Mouse (Mus musculus) liver, postnatal 0 days (tissue): Measurements from ENCODE around the gene Frmd6. TPM values are rescaled to one million over a fixed set of nuclear protein-coding genes. Genes with fewer than 3 reads are reported as not detected.

Experiments used
- ATAC-seq: fragments of 200-750 bp; cut with Nextera tagmentation; 2 replicates; pipeline ENCODE4 v1.8.0; 2017; ENCODE audit warnings: mild to moderate bottlenecking, moderate library complexity
- DNase-seq: peaks from one replicate; pipeline ENCODE4 v3.0.0-alpha.2; 2016
- H3K27ac ChIP-seq: fragments of 300-500 bp; sonication (generic); 2 replicates; pipeline ENCODE4 v1.5.1; 2014; ENCODE audit warnings: antibody characterized with exemption, moderate library complexity, mild to moderate bottlenecking, low read depth
- H3K27me3 ChIP-seq: fragments of 300-500 bp; sonication (generic); 2 replicates; pipeline ENCODE4 v1.6.1; 2014; ENCODE audit warnings: low read length, control low read depth, mixed read lengths; ENCODE audit not compliant: insufficient read depth
- H3K36me3 ChIP-seq: fragments of 300-500 bp; sonication (generic); replicated peaks from 2 replicates; pipeline ENCODE4 v1.6.1; 2014; ENCODE audit warnings: mild to moderate bottlenecking, control low read depth, low read length, moderate library complexity, mixed read lengths; ENCODE audit not compliant: insufficient read depth
- H3K4me1 ChIP-seq: fragments of 300-500 bp; sonication (generic); 2 replicates; pipeline ENCODE4 v1.6.1; 2014; ENCODE audit warnings: antibody characterized with exemption, mild to moderate bottlenecking, control low read depth; ENCODE audit not compliant: insufficient read depth
- H3K4me2 ChIP-seq: fragments of 300-500 bp; sonication (generic); 2 replicates; pipeline ENCODE4 v1.6.1; 2014; ENCODE audit warnings: low read depth, mild to moderate bottlenecking, low read length, moderate library complexity, mixed read lengths
- H3K4me3 ChIP-seq: fragments of 300-500 bp; sonication (generic); 2 replicates; pipeline ENCODE4 v1.5.1; 2014; ENCODE audit warnings: low read depth, low read length
- H3K9ac ChIP-seq: fragments of 300-500 bp; sonication (generic); replicated peaks from 2 replicates; pipeline ENCODE4 v1.6.1; 2014; ENCODE audit warnings: mild to moderate bottlenecking, moderate library complexity
- H3K9me3 ChIP-seq: fragments of 300-500 bp; sonication (generic); 2 replicates; pipeline ENCODE4 v1.6.1; 2016; ENCODE audit warnings: mild to moderate bottlenecking, control low read depth, low read length, mixed read lengths
- CTCF ChIP-seq: sonication (generic); IDR thresholded peaks from 2 replicates; pipeline ENCODE4 v1.5.1; 2016; ENCODE audit warnings: antibody characterized with exemption, low read depth
- EP300 ChIP-seq: IDR thresholded peaks from 2 replicates; pipeline ENCODE4 v1.6.1; 2016; ENCODE audit warnings: antibody characterized with exemption, low read depth, mild to moderate bottlenecking
- WGBS: fragments of 180-500 bp; shearing (Covaris S2); extraction: QIAGEN DNeasy Blood & Tissue Kit; methylation state at CpG from one replicate; pipeline ENCODE4 v1.1.7; 2014; ENCODE audit not compliant: insufficient replicate concordance; 5-methylcytosine and 5-hydroxymethylcytosine counted together
- polyA plus RNA-seq: library from polyadenylated mRNA; unstranded; fragments of >200 nt; fragmentation: Nextera tagmentation; extraction: Ambion mirVana; gene quantifications from 2 replicates; pipeline ENCODE4 v1.2.1, GENCODE M21; 2015

Frmd6 gene
- polyA plus RNA-seq, 1 experiment from 2014 or later = 2.0 TPM

DNA sequence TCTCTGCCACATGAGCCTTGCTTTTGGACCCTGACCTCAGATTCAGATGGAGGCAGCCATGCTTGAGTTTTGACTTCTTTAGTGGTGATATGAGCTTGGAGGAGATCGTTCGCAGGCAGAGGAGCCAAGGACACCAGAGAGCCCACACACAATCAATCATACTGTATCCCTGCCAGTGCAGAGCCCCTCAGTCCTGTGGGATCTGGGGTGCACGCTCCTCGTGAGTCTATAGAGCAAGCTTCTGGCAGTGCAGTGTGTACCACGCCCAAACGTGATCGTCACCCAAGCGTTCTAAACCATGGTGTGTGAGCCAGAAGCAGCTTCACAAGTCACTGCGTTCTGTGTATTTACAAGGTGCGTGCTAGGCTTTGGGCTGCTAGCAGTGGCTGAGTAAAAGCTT, 70.8 kb downstream of the Frmd6 start:
- TF ChIP-seq EP300 (no peak), CTCF (no peak)
- H3K27ac ChIP-seq = no peak overlapping the region
- ATAC-seq = no peak
- no peak for DNase-seq
- no peak overlapping the region for H3K4me3 ChIP-seq
- no peak overlapping the region for H3K4me2 ChIP-seq
- no peaks in the 10 kb centered on the region for H3K4me1 ChIP-seq
- peaks cover 15% of the 10 kb centered on the region for H3K36me3 ChIP-seq
- 79% methylated on average over 10 of the region's 10 CpGs for whole genome bisulfite sequencing
- no peaks in the 10 kb centered on the region for H3K9me3 ChIP-seq
- no peaks in the 10 kb centered on the region for H3K27me3 ChIP-seq
- H3K9ac ChIP-seq = no peak overlapping the region

GRCm38 (mm10) chr12:70897434-70897833, 72.1 kb downstream of the Frmd6 start:
- no peak for ATAC-seq
- TF ChIP-seq CTCF (peak; percentile 37), EP300 (no peak)
- H3K36me3 ChIP-seq = peaks cover 9% of the 10 kb centered on the region
- 77% methylated on average over 8 of the region's 8 CpGs for WGBS
- no peaks in the 10 kb centered on the region for H3K4me1 ChIP-seq
- no peak overlapping the region for H3K9ac ChIP-seq
- no peaks in the 10 kb centered on the region for H3K27me3 ChIP-seq
- H3K9me3 ChIP-seq = no peaks in the 10 kb centered on the region
- H3K4me2 ChIP-seq = no peak overlapping the region
- H3K4me3 ChIP-seq = no peak overlapping the region
- no peak overlapping the region for H3K27ac ChIP-seq
- no peak for DNase-seq

DNA sequence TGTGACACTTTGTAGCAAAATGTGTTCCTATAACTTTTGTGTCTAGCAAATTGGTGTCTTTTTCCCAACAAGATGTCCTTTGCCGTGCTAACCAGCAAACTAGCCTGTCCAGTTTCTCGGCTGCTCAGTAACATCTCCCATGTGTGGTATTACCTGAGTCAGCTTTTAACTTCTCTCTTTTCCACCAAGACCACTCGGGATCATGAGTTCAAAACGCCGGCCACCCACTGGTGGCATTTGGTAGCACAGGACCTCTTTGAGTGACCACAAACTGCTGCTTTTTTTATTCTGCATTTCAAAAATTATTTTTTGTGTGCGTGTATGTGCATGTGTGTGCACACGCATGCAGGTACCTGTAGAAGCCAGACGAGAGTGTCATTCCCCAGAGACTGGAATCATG, 73.1 kb downstream of the Frmd6 start:
- H3K27me3 ChIP-seq = no peaks in the 10 kb centered on the region
- H3K36me3 ChIP-seq = peaks cover 9% of the 10 kb centered on the region
- H3K4me3 ChIP-seq = no peak overlapping the region
- no peak overlapping the region for H3K9ac ChIP-seq
- no peak overlapping the region for H3K4me2 ChIP-seq
- H3K9me3 ChIP-seq = no peaks in the 10 kb centered on the region
- H3K27ac ChIP-seq = no peak overlapping the region
- TF ChIP-seq EP300 (no peak), CTCF (peak; percentile 26)
- ATAC-seq (no peak), DNase-seq (no peak)
- H3K4me1 ChIP-seq = no peaks in the 10 kb centered on the region
- WGBS = 69% methylated on average over 8 of the region's 8 CpGs

GRCm38 (mm10) chr12:70904471-70904870, 79.2 kb downstream of the Frmd6 start:
- WGBS = 85% methylated on average over 10 of the region's 10 CpGs
- Histone ChIP-seq H3K27ac (no peak overlapping the region), H3K4me2 (no peak overlapping the region), H3K9me3 (no peaks in the 10 kb centered on the region), H3K36me3 (no peaks in the 10 kb centered on the region), H3K4me3 (no peak overlapping the region), H3K27me3 (no peaks in the 10 kb centered on the region), H3K4me1 (no peaks in the 10 kb centered on the region), H3K9ac (no peak overlapping the region)
- no peak for DNase-seq
- TF ChIP-seq CTCF (no peak), EP300 (no peak)
- no peak for ATAC-seq

DNA sequence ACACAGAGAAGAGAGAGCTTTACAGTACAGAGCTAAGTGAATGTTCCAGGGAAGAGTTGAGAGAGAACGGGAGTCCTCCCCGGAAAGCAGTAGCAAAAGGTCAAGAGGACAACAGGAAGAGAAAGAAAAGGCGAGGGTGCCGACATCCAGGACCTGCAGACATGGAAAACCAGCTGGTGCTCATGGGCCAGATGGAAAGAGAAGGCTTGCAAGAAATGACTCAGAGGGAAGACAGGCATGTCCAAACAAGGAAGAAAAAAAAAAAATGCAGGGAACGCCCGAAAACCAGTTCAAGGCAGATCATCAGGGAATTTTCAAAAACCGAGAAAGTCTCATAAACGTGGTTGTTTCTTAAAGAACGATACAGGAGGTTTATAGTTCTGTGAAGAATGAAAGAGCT, 81.6 kb downstream of the Frmd6 start:
- no peaks in the 10 kb centered on the region for H3K36me3 ChIP-seq
- H3K9me3 ChIP-seq = no peaks in the 10 kb centered on the region
- 73% methylated on average over 9 of the region's 9 CpGs for WGBS
- no peak for ATAC-seq
- no peak overlapping the region for H3K27ac ChIP-seq
- H3K27me3 ChIP-seq = no peaks in the 10 kb centered on the region
- no peaks in the 10 kb centered on the region for H3K4me1 ChIP-seq
- H3K9ac ChIP-seq = no peak overlapping the region
- H3K4me3 ChIP-seq = no peak overlapping the region
- TF ChIP-seq CTCF (no peak), EP300 (no peak)
- no peak for DNase-seq
- H3K4me2 ChIP-seq = no peak overlapping the region

DNA sequence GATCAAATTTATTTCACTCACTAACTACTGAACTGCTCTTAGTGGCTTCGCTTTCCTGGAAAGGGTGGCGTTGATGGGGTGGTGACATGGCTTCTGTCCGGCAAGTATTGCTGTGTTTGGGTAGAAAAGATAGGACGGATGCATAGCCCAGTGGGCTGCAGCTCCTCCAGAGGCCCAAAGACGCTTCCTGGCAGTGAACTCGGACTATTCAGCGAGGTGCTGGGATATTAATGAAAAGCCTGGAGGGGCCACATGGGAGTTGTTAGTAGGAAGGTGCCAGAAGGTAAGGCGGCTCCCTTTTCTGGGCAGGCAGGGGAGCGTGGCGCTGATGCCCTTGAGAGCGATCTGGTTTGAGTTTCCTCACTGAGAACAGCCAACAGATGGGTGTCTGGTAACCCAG, 82.3 kb downstream of the Frmd6 start:
- H3K36me3 ChIP-seq = no peaks in the 10 kb centered on the region
- DNase-seq (no peak), ATAC-seq (no peak)
- no peak for TF ChIP-seq EP300
- no peak for TF ChIP-seq CTCF
- no peaks in the 10 kb centered on the region for H3K27me3 ChIP-seq
- no peak overlapping the region for H3K9ac ChIP-seq
- H3K4me1 ChIP-seq = no peaks in the 10 kb centered on the region
- WGBS = 78% methylated on average over 11 of the region's 11 CpGs
- H3K27ac ChIP-seq = no peak overlapping the region
- no peaks in the 10 kb centered on the region for H3K9me3 ChIP-seq
- H3K4me3 ChIP-seq = no peak overlapping the region
- no peak overlapping the region for H3K4me2 ChIP-seq

DNA sequence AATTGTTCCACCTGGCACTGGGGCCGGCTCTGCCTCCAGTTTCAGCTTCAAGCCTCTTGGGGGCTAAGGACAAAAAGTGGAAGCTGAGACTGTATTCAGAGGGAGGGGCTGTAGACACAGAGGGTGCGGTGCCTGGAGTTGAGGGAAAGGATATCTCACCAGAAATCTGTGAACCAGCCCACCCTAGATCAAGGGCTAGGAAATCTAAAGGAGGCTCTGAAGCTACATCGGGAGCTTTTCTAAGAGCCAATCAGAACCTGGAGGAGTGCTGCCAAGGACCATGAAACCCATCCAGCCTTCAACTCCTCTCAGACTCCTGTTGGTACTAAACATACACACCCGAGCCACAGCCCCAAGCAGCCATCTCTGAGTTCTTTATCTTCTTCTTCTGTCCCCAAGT, 82.8 kb downstream of the Frmd6 start:
- Histone ChIP-seq H3K4me1 (no peaks in the 10 kb centered on the region), H3K27ac (no peak overlapping the region), H3K4me3 (no peak overlapping the region), H3K27me3 (no peaks in the 10 kb centered on the region), H3K36me3 (no peaks in the 10 kb centered on the region), H3K9me3 (no peaks in the 10 kb centered on the region), H3K9ac (no peak overlapping the region), H3K4me2 (no peak overlapping the region)
- no peak for DNase-seq
- no peak for ATAC-seq
- no peak for TF ChIP-seq EP300
- TF ChIP-seq CTCF = no peak
- WGBS = 80% methylated on average over 4 of the region's 4 CpGs
